Mouse (Mus musculus): ENCODE data around the gene Aplp1. TPM values are rescaled to one million over a fixed set of nuclear protein-coding genes. Genes with fewer than 3 reads are reported as not detected.

Aplp1 gene
- polyA plus RNA-seq, 1 experiment = 78.2 TPM

- peaks cover 9% of the 10 kb centered on the region for H3K9me3 ChIP-seq (replicated peaks; ENCODE audit: control insufficient read depth, insufficient read depth, low read length, poor library complexity, severe bottlenecking)
- no peaks in the 10 kb centered on the region for H3K27me3 ChIP-seq (ENCODE audit: control insufficient read depth, insufficient read depth, low read length, poor library complexity, severe bottlenecking)
- H3K4me3 ChIP-seq (ENCODE audit: low read depth, low read length) = no peak overlapping the region
- H3K36me3 ChIP-seq (ENCODE audit: control insufficient read depth, insufficient read depth, low read length, poor library complexity, severe bottlenecking) = peaks cover 4% of the 10 kb centered on the region; the same call in 1 of the 2 replicates
- peaks cover 1% of the 10 kb centered on the region for H3K4me1 ChIP-seq (ENCODE audit: control insufficient read depth, insufficient read depth, low read length)
- no peak overlapping the region for H3K9ac ChIP-seq (ENCODE audit: low read depth, poor library complexity, severe bottlenecking)
- TF ChIP-seq EP300 (IDR thresholded peaks at IDR 0.05; ENCODE audit: insufficient read depth, low read depth, low read length) = no peak
- TF ChIP-seq POLR2A (IDR thresholded peaks at IDR 0.05; ENCODE audit: insufficient read depth, low read length) = no peak
- no peak for TF ChIP-seq CTCF (IDR thresholded peaks at IDR 0.05; ENCODE audit: low read depth, low read length)
- no peak overlapping the region for H3K27ac ChIP-seq (ENCODE audit: insufficient read depth, low read length)
These were observed 1.6 kb downstream of the Aplp1 start for GRCm38 (mm10) chr7:30443696-30444095.

GRCm38 (mm10) chr7:30440697-30441096 lies 4.6 kb downstream of the Aplp1 start:
- H3K27ac ChIP-seq (ENCODE audit: insufficient read depth, low read length) = peak overlapping the region; percentile 65
- H3K9me3 ChIP-seq (replicated peaks; ENCODE audit: control insufficient read depth, insufficient read depth, low read length, poor library complexity, severe bottlenecking) = no peaks in the 10 kb centered on the region
- H3K27me3 ChIP-seq (ENCODE audit: control insufficient read depth, insufficient read depth, low read length, poor library complexity, severe bottlenecking) = no peaks in the 10 kb centered on the region
- TF ChIP-seq POLR2A (IDR thresholded peaks at IDR 0.05; ENCODE audit: insufficient read depth, low read length) = no peak
- TF ChIP-seq CTCF (IDR thresholded peaks at IDR 0.05; ENCODE audit: low read depth, low read length) = peak; percentile 92
- peak; percentile 50; the same call in 1 of the 2 replicates for TF ChIP-seq EP300 (IDR thresholded peaks at IDR 0.05; ENCODE audit: insufficient read depth, low read depth, low read length)
- no peaks in the 10 kb centered on the region for H3K36me3 ChIP-seq (ENCODE audit: control insufficient read depth, insufficient read depth, low read length, poor library complexity, severe bottlenecking)
- peaks cover 1% of the 10 kb centered on the region for H3K4me1 ChIP-seq (ENCODE audit: control insufficient read depth, insufficient read depth, low read length)
- H3K9ac ChIP-seq (ENCODE audit: low read depth, poor library complexity, severe bottlenecking) = peak overlapping the region; percentile 23
- peak overlapping the region; percentile 53 for H3K4me3 ChIP-seq (ENCODE audit: low read depth, low read length)

- peaks cover 1% of the 10 kb centered on the region for H3K4me1 ChIP-seq (ENCODE audit: control insufficient read depth, insufficient read depth, low read length)
- TF ChIP-seq CTCF (IDR thresholded peaks at IDR 0.05; ENCODE audit: low read depth, low read length) (no peak), POLR2A (IDR thresholded peaks at IDR 0.05; ENCODE audit: insufficient read depth, low read length) (no peak), EP300 (IDR thresholded peaks at IDR 0.05; ENCODE audit: insufficient read depth, low read depth, low read length) (no peak)
- peak overlapping the region; percentile 23 for H3K9ac ChIP-seq (ENCODE audit: low read depth, poor library complexity, severe bottlenecking)
- H3K27me3 ChIP-seq (ENCODE audit: control insufficient read depth, insufficient read depth, low read length, poor library complexity, severe bottlenecking) = no peaks in the 10 kb centered on the region
- H3K36me3 ChIP-seq (ENCODE audit: control insufficient read depth, insufficient read depth, low read length, poor library complexity, severe bottlenecking) = 0 out of 2 replicates have a peak, but pooled peaks cover 2% of the 10 kb centered on the region
- no peaks in the 10 kb centered on the region for H3K9me3 ChIP-seq (replicated peaks; ENCODE audit: control insufficient read depth, insufficient read depth, low read length, poor library complexity, severe bottlenecking)
- H3K27ac ChIP-seq (ENCODE audit: insufficient read depth, low read length) = peak overlapping the region; percentile 65
- H3K4me3 ChIP-seq (ENCODE audit: low read depth, low read length) = peak overlapping the region; percentile 53
These were observed 5.6 kb downstream of the Aplp1 start for GRCm38 (mm10) chr7:30439734-30440133.

GRCm38 (mm10) chr7:30436879-30437278 lies 8.5 kb downstream of the Aplp1 start:
- TF ChIP-seq POLR2A (IDR thresholded peaks at IDR 0.05; ENCODE audit: insufficient read depth, low read length) = peak; percentile 60
- peak; percentile 29; the same call in 1 of the 2 replicates for TF ChIP-seq EP300 (IDR thresholded peaks at IDR 0.05; ENCODE audit: insufficient read depth, low read depth, low read length)
- no peak for TF ChIP-seq CTCF (IDR thresholded peaks at IDR 0.05; ENCODE audit: low read depth, low read length)
- H3K36me3 ChIP-seq (ENCODE audit: control insufficient read depth, insufficient read depth, low read length, poor library complexity, severe bottlenecking) = 0 out of 2 replicates have a peak, but pooled peaks cover 3% of the 10 kb centered on the region
- H3K9ac ChIP-seq (ENCODE audit: low read depth, poor library complexity, severe bottlenecking) = peak overlapping the region; percentile 32
- H3K4me1 ChIP-seq (ENCODE audit: control insufficient read depth, insufficient read depth, low read length) = peaks cover 1% of the 10 kb centered on the region
- peak overlapping the region; percentile 70 for H3K4me3 ChIP-seq (ENCODE audit: low read depth, low read length)
- H3K27ac ChIP-seq (ENCODE audit: insufficient read depth, low read length) = peak overlapping the region; percentile 60
- no peaks in the 10 kb centered on the region for H3K27me3 ChIP-seq (ENCODE audit: control insufficient read depth, insufficient read depth, low read length, poor library complexity, severe bottlenecking)
- H3K9me3 ChIP-seq (replicated peaks; ENCODE audit: control insufficient read depth, insufficient read depth, low read length, poor library complexity, severe bottlenecking) = no peaks in the 10 kb centered on the region

GRCm38 (mm10) chr7:30435156-30435555 lies 10.2 kb downstream of the Aplp1 start:
- H3K4me3 ChIP-seq (ENCODE audit: low read depth, low read length) = peak overlapping the region; percentile 13; the same call in 1 of the 2 replicates
- no peaks in the 10 kb centered on the region for H3K9me3 ChIP-seq (replicated peaks; ENCODE audit: control insufficient read depth, insufficient read depth, low read length, poor library complexity, severe bottlenecking)
- H3K36me3 ChIP-seq (ENCODE audit: control insufficient read depth, insufficient read depth, low read length, poor library complexity, severe bottlenecking) = 0 out of 2 replicates have a peak, but pooled peaks cover 3% of the 10 kb centered on the region
- TF ChIP-seq EP300 (IDR thresholded peaks at IDR 0.05; ENCODE audit: insufficient read depth, low read depth, low read length) = peak; percentile 93
- TF ChIP-seq CTCF (IDR thresholded peaks at IDR 0.05; ENCODE audit: low read depth, low read length) = no peak
- TF ChIP-seq POLR2A (IDR thresholded peaks at IDR 0.05; ENCODE audit: insufficient read depth, low read length) = no peak
- peak overlapping the region; percentile 82 for H3K27ac ChIP-seq (ENCODE audit: insufficient read depth, low read length)
- H3K27me3 ChIP-seq (ENCODE audit: control insufficient read depth, insufficient read depth, low read length, poor library complexity, severe bottlenecking) = no peaks in the 10 kb centered on the region
- H3K9ac ChIP-seq (ENCODE audit: low read depth, poor library complexity, severe bottlenecking) = no peak overlapping the region
- H3K4me1 ChIP-seq (ENCODE audit: control insufficient read depth, insufficient read depth, low read length) = peaks cover 1% of the 10 kb centered on the region

- H3K36me3 ChIP-seq (ENCODE audit: control insufficient read depth, insufficient read depth, low read length, poor library complexity, severe bottlenecking) = 0 out of 2 replicates have a peak, but pooled peaks cover 3% of the 10 kb centered on the region
- H3K27me3 ChIP-seq (ENCODE audit: control insufficient read depth, insufficient read depth, low read length, poor library complexity, severe bottlenecking) = no peaks in the 10 kb centered on the region
- H3K9me3 ChIP-seq (replicated peaks; ENCODE audit: control insufficient read depth, insufficient read depth, low read length, poor library complexity, severe bottlenecking) = no peaks in the 10 kb centered on the region
- peak overlapping the region; percentile 82 for H3K27ac ChIP-seq (ENCODE audit: insufficient read depth, low read length)
- no peak overlapping the region for H3K4me3 ChIP-seq (ENCODE audit: low read depth, low read length)
- H3K9ac ChIP-seq (ENCODE audit: low read depth, poor library complexity, severe bottlenecking) = no peak overlapping the region
- TF ChIP-seq POLR2A (IDR thresholded peaks at IDR 0.05; ENCODE audit: insufficient read depth, low read length) = no peak
- peaks cover 3% of the 10 kb centered on the region for H3K4me1 ChIP-seq (ENCODE audit: control insufficient read depth, insufficient read depth, low read length)
These were observed 10.6 kb downstream of the Aplp1 start for GRCm38 (mm10) chr7:30434701-30435100.
